Mouse (Mus musculus) embryo, embryonic 11 days (tissue): ENCODE measurements around the gene G6pc2.

Experiments used
- DNase-seq: peaks from one replicate; pipeline ENCODE4 v3.0.0-alpha.2; 2015

The G6pc2 gene

GRCm38 (mm10) chr2:69244924-69245323 lies 34.1 kb downstream of the G6pc2 start:
- DNase-seq: peak; percentile 6

- DNase-seq: no peak
These were observed 36.2 kb downstream of the G6pc2 start for GRCm38 (mm10) chr2:69247081-69247480.

- no peak for DNase-seq
These were observed 37.4 kb downstream of the G6pc2 start for GRCm38 (mm10) chr2:69248221-69248755.

- DNase-seq: no peak
These were observed 53.3 kb downstream of the G6pc2 start for GRCm38 (mm10) chr2:69264069-69264618.

- peak; percentile 72 for DNase-seq
These were observed 65.0 kb downstream of the G6pc2 start for GRCm38 (mm10) chr2:69275875-69276274.
